Mouse (Mus musculus) urinary bladder, postnatal 14 days (tissue): ENCODE data around the gene Hvcn1.
A peak's percentile ranks its signal among the peaks of the same experiment; 100 is the strongest.

ENCODE experiments used
- DNase-seq: peaks from one replicate; pipeline ENCODE4 v3.0.0; 2021; ENCODE audit warnings: low spot score

The Hvcn1 gene

DNA sequence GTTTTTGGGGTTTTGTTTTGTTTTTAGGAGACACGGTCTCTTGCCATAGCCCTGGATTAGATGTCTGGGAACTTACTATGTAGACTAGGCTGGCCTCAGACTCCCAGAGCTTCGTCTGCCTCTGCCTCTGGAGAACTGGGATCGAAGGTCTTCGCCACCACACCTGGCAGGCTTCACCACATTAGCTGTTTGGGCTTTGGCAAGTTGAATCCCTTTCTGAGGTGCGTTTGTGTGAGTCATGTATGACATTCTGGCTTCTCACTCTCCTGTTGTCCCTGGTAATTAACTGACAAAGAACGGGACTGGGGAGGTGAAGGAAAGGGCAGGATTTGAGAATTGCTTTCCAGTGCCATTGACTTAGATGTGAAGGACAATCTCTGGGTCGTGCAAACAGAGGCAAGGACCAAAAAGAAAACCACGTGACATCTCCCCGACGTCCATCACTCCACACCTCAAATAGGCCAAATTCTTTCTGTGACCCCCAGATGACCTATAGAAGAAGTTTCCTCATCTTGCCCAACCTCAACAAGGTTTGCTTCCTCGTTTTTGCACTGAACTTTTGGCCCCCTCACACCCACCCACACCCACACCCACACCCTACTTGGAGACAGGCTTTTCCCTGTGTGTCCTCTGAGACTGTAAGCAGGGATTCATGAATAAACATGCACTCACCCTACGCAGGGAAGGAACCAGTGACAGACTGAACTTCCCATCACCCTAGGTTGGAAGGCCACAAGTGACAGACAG is 62.4 kb downstream of the Hvcn1 start:
- peak; percentile 22 for DNase-seq

DNA sequence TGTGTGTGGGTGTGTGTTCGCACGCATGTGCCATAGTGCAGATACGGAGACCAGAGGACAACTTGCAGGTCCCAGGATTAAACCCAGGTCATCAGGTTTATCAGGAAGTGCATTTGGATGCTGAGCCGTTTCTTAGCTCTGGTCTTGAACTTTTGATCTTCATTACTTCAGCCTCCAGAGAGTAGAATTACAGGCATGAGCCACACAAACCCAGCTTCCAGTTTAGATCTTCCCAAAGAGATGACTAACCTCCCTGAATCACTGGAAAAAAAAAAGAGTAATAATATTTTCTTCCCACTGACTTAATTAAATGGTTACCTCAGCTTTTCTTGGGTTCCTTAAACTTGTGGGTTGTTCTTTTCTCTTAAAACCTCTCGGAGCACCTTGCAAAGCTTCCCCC is 66.2 kb downstream of the Hvcn1 start:
- DNase-seq = no peak

DNA sequence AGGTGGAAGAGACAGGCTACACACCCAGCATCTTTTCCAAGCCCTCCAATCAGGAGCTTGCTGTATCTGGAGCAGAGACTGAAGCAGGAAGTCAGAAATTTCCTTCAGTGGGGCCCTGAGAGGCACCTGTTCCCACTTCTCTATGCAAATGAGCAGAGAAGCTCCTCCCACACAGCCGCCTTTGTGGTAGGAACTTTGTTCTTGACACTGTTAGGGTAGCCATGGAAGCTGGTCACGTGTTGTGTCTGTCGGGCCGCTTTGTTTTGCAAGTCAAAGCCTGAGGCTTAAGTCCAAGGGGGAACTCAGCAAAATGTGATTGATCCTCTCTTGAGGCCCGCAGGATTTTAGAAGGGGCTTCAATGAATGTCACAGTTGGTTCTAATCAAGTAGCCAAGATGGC is 68.2 kb downstream of the Hvcn1 start:
- DNase-seq = no peak

DNA sequence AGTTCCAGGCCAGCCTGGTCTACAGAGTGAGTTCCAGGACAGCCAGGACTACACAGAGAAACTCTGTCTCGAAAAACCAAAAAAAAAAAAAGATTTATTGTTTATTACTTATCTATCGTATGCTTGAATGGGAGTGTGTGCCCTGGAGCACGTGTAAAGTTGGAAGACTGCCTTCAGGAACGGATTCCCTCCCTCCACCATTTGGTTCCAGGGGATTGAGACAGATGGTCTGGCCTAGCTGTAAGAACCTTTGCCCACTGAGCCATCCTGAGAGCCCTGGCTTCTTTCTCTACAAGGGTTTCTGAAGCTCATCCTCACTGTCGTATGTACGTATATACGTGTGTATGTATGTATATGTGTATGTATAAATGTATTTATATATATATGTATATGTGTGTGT is 72.3 kb downstream of the Hvcn1 start:
- DNase-seq = no peak

DNA sequence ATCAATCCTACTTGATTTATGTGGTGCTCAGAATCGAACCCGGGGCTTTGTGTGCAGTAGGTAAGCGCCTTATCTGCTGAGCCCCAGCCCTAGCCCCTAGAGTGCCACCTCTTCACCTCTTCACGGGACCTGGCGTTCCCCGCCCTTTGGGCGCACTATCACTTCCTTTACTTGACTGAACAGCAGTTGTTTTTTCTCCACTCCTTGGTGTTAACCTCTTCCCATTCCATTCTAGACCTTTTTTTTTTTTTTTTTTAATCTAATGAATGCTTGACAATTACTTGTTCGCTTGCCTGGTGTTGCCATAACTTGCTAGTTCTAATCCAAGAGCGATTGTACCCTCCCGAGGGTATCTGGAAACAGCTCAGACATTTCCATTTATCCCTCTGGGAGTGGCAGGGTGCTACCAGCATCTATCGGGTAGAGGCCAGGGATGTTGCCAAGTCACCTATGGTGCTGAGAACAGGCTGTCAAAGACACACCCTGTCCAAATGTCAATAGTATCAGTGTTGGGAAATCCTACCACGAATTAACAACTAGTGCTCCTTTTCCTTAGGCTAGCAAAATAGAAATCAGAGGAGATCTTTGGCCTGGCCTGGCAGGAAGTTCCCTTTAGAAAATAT is 73.3 kb downstream of the Hvcn1 start:
- no peak for DNase-seq

DNA sequence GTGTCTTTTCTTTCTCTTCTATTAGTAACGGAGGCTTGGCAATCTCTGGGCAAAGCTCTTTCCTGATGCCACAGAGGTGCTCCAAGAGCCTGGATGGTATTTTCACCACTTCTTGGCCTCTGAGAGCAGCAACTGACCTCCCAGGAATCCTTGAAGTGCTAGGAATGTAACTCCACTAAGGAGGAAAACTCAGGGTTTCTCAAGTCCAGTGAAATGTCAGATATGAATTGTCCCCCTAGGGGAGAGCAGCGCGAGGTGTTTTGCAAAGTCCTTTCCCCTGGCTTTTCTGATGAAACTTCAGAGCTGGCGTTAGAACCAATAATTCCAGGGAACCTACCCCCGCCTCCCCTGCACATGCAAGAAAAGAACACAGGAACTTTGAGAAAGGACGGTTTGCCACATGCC is 73.8 kb downstream of the Hvcn1 start:
- no peak for DNase-seq

DNA sequence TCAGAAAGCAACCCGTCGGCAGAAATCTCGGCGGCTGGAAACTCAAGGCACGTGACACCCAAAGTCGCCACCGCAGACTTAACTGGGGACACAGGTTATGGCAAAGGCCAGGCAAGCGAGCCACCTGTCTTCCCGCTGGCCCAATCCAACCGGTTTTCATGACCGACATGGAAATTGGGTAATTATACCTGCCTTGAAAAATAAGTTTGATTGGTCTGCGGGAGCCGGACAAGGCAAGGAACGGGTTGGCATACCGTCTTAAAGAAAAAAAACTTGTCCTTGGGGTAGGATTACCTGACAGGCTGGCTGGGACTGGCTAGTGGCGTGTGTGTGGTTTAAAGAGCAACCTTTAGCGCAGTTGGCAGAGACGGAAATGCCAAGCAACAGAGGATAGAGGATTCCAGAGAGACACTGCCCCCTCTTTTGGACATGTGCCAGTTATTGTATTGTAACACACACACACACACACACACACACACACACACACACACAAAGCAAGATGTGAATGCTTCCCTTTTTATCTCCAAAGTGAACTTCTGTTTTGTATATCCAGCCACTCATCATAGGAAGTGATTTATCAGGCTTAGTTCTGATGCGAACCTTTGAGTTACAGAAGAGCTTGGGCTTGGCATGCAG is 74.3 kb downstream of the Hvcn1 start:
- peak; percentile 67 for DNase-seq

DNA sequence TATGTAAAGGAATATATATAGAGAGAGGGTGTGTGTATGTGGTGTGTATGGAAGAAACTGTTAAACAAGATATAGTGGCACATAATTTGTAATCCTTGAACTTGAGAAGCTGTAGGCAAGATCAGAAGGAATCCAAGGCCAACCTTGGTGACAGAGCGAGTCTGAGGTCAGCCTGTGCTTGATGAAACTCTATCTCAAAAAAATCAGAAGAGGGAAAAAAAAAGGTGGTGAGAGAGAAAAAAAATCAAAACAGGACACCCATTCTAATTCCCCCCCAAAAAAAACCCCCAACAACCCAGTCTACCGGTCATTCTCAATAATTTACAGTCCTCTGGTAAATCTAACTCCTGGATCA is 77.2 kb downstream of the Hvcn1 start:
- DNase-seq = no peak

DNA sequence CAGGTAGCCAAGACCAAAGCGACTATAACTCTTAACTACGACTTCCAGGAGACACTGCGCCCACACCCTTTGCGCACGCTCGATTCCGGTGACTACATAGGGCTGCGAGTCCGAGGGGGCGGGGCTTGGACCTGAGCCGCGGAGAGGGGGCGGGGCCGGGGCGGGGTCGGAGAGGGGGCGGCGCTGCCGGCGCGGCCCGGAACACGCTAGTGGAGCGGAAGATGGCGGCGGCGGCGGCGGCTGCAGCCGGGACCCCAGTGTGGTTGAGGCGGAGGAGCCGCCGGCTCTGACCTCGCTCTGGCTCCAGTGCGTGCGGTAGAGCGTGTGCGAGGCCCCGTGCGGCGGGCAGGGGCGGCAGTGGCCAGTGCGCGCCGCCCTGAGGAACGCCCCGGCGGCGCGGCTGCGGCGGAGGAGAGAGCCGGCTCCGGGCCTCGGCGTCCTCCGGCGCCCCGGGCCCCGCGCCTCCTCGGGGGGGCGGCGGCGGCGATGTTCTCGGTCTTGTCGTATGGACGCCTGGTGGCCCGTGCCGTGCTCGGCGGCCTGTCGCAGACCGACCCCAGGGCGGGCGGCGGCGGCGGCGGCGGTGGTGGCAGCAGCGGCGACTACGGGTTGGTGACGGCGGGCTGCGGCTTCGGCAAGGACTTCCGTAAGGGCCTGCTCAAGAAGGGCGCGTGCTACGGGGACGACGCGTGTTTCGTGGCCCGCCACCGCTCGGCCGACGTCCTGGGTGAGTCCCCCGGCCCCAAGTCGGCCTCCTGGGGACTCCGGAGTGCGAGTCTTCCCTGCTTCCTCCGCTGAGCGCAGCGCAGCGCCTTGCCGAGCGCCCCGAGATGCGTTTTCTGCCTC is 77.8 kb downstream of the Hvcn1 start, which contains the start of gene Pptc7:
TSS of gene Pptc7 (plus strand) at position 183 of the 846 bp plus-strand sequence.
- DNase-seq = peak; percentile 93

DNA sequence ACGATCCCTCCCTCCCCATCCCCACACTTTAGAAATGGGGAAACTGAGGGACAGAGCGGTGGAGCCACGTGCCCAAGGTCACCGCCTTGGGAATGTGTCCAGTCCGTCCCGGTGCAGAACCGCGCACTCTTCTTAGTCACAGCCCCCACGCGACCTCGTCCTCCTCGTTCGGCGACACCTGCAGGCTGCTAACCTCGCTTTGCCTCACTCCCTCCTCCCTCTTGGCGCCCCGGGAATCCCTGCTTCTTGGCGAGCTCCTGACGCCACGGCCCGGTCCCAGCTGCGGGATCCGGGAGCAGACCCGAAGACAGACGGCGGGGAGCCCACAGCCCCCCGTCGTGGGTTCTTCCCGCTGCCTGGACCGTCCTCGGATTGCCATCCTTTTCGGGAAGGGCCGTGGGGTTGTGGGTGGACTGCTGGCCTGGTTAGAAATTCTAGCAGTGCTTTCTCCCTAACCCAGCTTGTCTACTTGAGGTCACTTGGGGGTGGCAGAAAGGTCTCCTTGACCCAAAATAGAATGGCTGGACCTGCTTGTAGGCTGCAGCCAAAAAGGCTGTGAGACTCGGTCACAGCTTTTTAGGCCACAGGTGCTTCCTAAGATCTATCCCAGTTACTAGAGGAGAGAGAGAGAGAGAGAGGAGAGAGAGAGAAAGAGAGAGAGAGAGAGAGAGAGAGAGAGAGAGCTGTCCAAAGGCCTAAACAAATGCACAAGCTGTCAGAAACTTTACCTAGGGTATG is 78.6 kb downstream of the Hvcn1 start:
- DNase-seq = peak; percentile 58

DNA sequence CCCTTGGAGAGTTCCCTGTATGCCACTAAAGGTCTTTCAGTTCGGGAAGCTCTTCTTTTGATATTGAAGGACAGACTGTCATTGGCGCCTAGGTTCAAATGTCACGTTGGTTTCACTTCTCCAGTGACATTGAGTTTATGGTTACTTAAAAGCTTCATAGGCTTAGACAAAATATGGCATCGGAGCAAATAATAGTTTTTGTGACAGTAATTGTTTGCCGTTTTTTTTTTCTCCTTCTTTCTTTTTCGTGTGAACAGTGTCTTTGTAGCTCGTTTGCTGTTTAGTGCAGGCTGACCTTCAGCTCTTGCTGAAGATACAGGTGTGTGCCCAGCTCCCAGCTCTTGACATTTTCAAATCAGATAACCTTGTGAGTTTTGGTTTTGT is 79.2 kb downstream of the Hvcn1 start:
- no peak for DNase-seq

DNA sequence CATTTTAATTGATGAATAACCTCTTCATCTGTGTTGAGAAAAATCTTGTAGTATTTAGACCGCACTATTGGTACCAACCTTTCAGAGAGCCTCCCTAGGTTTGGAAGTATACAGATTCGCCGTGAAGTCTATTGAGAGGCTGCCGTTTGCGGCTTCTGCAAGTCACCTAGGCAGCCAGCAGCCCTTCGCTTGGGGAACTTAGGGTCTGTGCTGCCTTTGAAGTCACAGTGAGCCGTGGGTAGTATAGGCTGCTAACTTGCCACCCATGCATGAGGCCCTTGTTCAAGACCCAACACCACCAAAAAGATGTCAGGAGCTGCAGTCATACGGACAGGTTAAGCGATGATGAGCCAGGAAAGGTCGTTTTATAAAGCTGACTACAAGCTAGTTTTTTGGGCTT is 79.6 kb downstream of the Hvcn1 start:
- no peak for DNase-seq

DNA sequence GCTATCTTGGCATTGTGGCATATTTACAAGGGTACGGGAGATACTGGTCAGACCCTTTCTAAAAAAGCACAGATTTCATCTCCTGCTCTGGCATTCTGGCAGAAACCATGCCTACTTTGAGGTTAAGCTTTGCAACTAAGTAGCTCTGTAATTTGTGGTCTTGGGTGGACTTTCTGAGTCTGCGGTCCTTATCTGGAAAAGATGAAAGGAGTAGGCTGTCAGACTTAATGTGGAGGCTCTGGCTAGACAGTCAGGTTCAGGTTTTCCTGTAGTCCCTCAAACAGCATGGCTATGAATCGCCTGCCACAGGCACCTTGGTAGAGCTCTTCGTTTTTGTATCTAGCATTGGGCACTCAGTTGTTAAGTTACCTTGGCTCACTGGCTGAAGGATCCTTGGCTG is 80.4 kb downstream of the Hvcn1 start:
- DNase-seq = no peak

DNA sequence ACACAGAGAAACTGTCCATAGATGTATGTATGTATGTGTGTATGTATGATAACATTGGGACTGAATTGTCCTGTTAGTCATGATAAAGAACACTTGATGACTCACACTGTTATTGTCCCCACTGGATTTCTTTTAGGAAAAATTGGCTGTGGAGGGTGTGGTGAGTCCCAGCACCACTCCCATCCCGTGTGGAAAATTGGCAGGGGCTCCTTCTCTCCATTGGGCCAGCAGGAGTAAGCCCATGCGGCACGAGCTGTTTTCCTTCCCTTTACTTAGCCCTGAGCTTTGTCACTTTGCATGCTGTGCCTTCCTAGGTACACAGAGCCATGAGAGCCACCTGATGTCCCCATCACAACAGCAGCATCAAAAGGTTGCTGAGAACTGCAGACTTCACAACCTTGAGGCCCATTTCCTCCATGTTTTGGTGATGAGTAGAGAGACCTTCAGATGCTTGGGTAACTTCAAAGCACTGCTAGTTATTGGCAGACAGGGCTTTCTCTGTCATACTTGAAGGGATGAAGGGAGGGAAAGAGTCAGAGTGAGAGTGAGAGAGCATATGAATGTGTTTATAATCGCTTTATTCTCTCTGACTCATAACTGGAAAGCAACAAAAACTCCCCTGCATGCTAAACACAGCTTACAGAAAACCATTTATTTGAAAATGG is 81.7 kb downstream of the Hvcn1 start:
- no peak for DNase-seq

DNA sequence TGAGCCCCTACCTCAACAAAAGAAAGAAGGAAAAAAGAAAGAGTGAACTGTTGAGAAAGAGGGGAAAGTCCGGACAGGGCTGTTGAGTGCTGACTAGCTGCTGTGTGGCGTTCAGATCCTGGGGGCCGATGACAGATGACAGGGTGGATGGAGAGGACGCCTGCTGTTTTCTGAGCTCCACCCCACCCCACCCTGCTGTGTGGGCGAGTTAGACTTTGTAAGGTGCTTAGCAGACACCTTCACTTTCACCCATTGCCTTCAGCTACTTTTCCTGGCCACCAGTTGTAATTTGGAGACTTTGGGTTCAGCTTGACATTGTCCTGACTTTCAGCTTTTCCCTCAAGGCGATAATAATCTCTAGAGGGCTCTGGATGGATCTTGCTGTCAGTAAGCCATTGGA is 84.5 kb downstream of the Hvcn1 start:
- no peak for DNase-seq
